Mouse (Mus musculus) liver, adult 2 months (tissue): ENCODE measurements around the gene Hadh. TPM values are rescaled to one million over a fixed set of nuclear protein-coding genes. Genes with fewer than 3 reads are reported as not detected.
A peak's percentile ranks its signal among the peaks of the same experiment; 100 is the strongest.

Experiments used
- DNase-seq: peaks from one replicate; pipeline ENCODE4 v3.0.0-alpha.2; 2011; ENCODE audit warnings: low read depth, low spot score; ENCODE audit errors: extremely low read depth
- H3K27ac ChIP-seq: fragments of 200-500 bp; replicated peaks from 2 replicates; pipeline ENCODE4 v1.5.1; 2012; ENCODE audit warnings: low read depth, mild to moderate bottlenecking, control low read depth, inconsistent platforms, low read length; ENCODE audit not compliant: insufficient read depth
- H3K27me3 ChIP-seq: fragments of 200-500 bp; 2 replicates; pipeline ENCODE4 v1.6.1; 2012; ENCODE audit warnings: mild to moderate bottlenecking, moderate library complexity, low read length, inconsistent platforms; ENCODE audit not compliant: control insufficient read depth, insufficient read depth
- H3K36me3 ChIP-seq: fragments of 200-500 bp; 2 replicates; pipeline ENCODE4 v1.6.1; 2012; ENCODE audit warnings: low read length, inconsistent platforms; ENCODE audit not compliant: control insufficient read depth, insufficient read depth
- H3K4me1 ChIP-seq: fragments of 200-500 bp; 2 replicates; pipeline ENCODE4 v1.6.1; 2011; ENCODE audit warnings: low read length; ENCODE audit not compliant: control insufficient read depth, insufficient read depth
- H3K4me3 ChIP-seq: fragments of 200-500 bp; 2 replicates; pipeline ENCODE4 v1.5.1; 2011; ENCODE audit warnings: low read depth, mild to moderate bottlenecking, control low read depth, low read length, moderate library complexity; ENCODE audit not compliant: insufficient read depth
- H3K79me2 ChIP-seq: fragments of 200-500 bp; 2 replicates; pipeline ENCODE4 v1.6.1; 2012; ENCODE audit warnings: inconsistent platforms, mild to moderate bottlenecking, low read length, moderate library complexity; ENCODE audit not compliant: control insufficient read depth, insufficient read depth
- H3K9ac ChIP-seq: fragments of 200-500 bp; 2 replicates; pipeline ENCODE4 v1.6.1; 2012; ENCODE audit warnings: low read depth, mild to moderate bottlenecking, control low read depth, inconsistent platforms, low read length
- CTCF ChIP-seq: fragments of 200-500 bp; IDR thresholded peaks from 2 replicates; pipeline ENCODE4 v1.5.1; 2011; ENCODE audit warnings: low read depth, low read length, control low read depth
- POLR2A ChIP-seq: fragments of 200-500 bp; IDR thresholded peaks from 2 replicates; pipeline ENCODE4 v1.6.1; 2011; ENCODE audit warnings: low read length, control low read depth; ENCODE audit not compliant: insufficient read depth; ENCODE audit errors: extremely low read depth
- WGBS: fragments of 180-500 bp; shearing (Covaris S2); methylation state at CpG from one replicate; pipeline ENCODE4 v1.1.7; 2018; 5-methylcytosine and 5-hydroxymethylcytosine counted together
- polyA plus RNA-seq: library from polyadenylated mRNA; depleted of rRNA; stranded (reverse); fragments of >200 nt; gene quantifications from 2 replicates; pipeline ENCODE4 v1.2.3, GENCODE M21; 2012
- total RNA-seq: library from RNA; depleted of rRNA; stranded (reverse); fragments of >200 nt; gene quantifications from 2 replicates; pipeline ENCODE4 v1.2.3, GENCODE M21; 2014

Hadh gene
- total and polyA plus RNA-seq, 2 experiments: 302 to 366 TPM

DNA sequence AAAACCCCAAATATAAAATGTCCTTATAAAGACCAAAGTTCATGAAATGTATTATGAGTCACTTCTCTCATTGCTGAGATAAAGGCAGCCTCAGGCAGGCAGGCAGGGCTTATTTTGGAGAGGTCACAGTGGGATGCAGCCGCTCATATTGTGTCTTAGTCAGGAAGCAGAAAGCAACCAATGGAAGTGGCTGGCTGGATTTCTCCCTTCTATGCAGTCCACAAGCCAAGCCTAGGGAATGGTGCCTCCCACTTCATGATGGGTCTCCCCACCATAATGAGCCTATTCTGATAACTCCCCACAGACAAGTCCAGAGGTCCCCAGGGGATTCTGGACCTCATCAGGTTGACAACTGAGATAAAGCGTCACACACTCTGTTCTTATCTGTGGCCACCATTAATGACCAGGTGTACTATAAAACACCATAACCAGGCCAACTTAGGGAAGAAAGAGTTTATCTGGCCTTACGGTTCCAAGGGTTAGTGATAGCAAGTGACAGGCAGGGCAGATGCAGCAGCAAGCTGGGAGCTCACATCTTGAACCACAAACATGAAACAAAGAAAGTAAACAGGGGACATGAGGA lies 16.4 kb downstream of the Hadh start:
- Histone ChIP-seq H3K4me3 (no peak overlapping the region), H3K79me2 (peaks cover 54% of the 10 kb centered on the region), H3K4me1 (no peaks in the 10 kb centered on the region; the same call in 1 of the 2 replicates), H3K36me3 (peaks cover 6% of the 10 kb centered on the region), H3K27ac (no peak overlapping the region), H3K27me3 (no peaks in the 10 kb centered on the region), H3K9ac (no peak overlapping the region)
- DNase-seq: no peak
- no peak for TF ChIP-seq POLR2A
- TF ChIP-seq CTCF: no peak
- WGBS: 95% methylated on average over 3 of the region's 3 CpGs

DNA sequence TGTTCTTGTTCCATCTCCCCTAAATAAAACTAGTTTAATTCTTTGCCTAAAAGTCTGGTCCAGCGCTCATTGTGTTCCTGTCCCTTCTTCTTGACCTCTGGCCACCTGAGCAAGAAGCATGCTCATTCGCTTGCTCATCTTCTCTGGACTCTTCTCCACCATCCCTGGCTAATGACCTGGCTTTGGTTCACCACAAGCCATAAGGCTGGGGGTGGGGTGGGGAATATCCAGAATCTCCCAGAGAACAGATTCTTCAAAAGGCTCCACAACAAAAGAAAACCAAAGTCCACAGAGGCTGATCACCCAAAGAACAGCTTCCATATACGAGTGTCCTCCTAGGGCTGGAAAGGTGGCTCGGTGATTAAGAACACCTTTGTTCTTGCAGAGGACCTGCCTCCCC lies 16.9 kb downstream of the Hadh start:
- Histone ChIP-seq H3K27ac (no peak overlapping the region), H3K4me3 (no peak overlapping the region), H3K36me3 (peaks cover 5% of the 10 kb centered on the region), H3K27me3 (no peaks in the 10 kb centered on the region), H3K79me2 (peaks cover 57% of the 10 kb centered on the region), H3K9ac (no peak overlapping the region), H3K4me1 (no peaks in the 10 kb centered on the region; the same call in 1 of the 2 replicates)
- DNase-seq: no peak
- no peak for TF ChIP-seq CTCF
- no peak for TF ChIP-seq POLR2A
- 94% methylated on average over 4 of the region's 4 CpGs for WGBS

DNA sequence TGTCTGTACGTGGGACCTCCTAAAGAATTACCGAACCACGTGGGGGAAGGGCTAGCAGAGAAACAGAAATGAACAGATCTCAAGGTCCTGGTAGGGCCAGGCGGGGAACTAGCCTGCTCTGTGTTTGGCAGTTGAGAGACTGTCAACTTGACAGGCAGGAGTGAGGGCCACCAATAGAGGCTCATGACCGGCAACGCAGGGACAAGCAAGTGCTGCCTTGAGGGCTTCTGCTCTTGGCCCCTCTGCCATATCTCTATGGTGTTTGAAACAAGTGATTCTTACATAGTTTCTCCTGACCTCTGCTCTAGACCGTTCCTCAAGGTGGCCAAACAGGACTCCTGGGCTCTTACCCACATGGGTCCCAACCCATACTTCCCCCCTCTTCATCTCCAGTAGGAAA lies 20.3 kb downstream of the Hadh start:
- Histone ChIP-seq H3K4me3 (no peak overlapping the region), H3K27me3 (no peaks in the 10 kb centered on the region), H3K4me1 (peaks cover 12% of the 10 kb centered on the region), H3K27ac (no peak overlapping the region), H3K79me2 (peaks cover 35% of the 10 kb centered on the region), H3K9ac (no peak overlapping the region), H3K36me3 (peaks cover 18% of the 10 kb centered on the region; the same call in 1 of the 2 replicates)
- TF ChIP-seq CTCF (no peak), POLR2A (no peak)
- DNase-seq: no peak
- 89% methylated on average over 7 of the region's 7 CpGs for WGBS

DNA sequence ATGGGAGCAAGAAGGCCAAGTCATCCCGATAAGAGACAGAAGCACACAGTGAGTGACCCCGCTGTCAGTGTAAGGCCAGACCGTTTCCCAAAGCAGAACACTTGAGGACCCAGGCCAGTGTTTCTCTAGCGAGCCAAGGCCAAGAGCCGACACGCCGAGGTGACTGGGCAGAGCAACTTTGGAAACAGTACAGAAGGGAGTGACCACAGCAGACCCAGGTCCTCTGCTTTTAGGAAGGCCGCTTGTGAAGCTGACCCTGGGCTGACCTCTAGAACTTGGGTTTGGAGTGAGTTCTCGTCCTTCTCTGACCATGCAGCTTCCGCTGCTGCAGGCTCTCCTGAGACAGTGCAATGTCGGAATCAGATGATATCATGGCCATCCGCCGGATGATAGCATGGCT lies 20.9 kb downstream of the Hadh start:
- no peak overlapping the region for H3K27ac ChIP-seq
- TF ChIP-seq POLR2A (no peak), CTCF (no peak)
- peaks cover 18% of the 10 kb centered on the region; the same call in 1 of the 2 replicates for H3K36me3 ChIP-seq
- 62% methylated on average over 13 of the region's 13 CpGs for WGBS
- H3K9ac ChIP-seq: no peak overlapping the region
- peaks cover 19% of the 10 kb centered on the region for H3K4me1 ChIP-seq
- peaks cover 30% of the 10 kb centered on the region for H3K79me2 ChIP-seq
- DNase-seq: peak; percentile 33
- H3K4me3 ChIP-seq: no peak overlapping the region
- H3K27me3 ChIP-seq: no peaks in the 10 kb centered on the region

DNA sequence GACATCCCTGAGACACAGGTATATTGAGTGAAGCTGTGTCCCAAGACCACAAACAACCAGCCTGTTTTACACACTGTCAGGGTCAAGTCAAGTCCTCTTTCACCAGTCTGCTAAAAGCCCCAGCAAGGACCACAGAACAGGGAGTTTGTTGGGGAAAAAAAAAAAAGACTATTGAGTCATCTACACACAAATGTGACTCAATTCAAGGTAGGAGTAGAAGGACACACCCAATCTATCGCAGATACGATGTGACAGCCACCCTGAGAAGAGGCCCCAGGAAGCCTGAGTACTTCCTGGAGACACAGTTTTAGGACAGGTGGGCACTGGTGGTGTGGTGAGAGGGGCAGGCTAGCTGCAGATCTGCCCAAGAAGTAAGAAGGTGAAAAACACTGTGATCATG lies 21.6 kb downstream of the Hadh start:
- no peak overlapping the region for H3K9ac ChIP-seq
- peaks cover 26% of the 10 kb centered on the region for H3K79me2 ChIP-seq
- no peak overlapping the region for H3K27ac ChIP-seq
- H3K27me3 ChIP-seq: no peaks in the 10 kb centered on the region
- WGBS: 40% methylated on average over 2 of the region's 2 CpGs
- H3K4me1 ChIP-seq: peaks cover 21% of the 10 kb centered on the region
- DNase-seq: no peak
- TF ChIP-seq POLR2A (no peak), CTCF (no peak)
- H3K36me3 ChIP-seq: peaks cover 18% of the 10 kb centered on the region; the same call in 1 of the 2 replicates
- no peak overlapping the region for H3K4me3 ChIP-seq

DNA sequence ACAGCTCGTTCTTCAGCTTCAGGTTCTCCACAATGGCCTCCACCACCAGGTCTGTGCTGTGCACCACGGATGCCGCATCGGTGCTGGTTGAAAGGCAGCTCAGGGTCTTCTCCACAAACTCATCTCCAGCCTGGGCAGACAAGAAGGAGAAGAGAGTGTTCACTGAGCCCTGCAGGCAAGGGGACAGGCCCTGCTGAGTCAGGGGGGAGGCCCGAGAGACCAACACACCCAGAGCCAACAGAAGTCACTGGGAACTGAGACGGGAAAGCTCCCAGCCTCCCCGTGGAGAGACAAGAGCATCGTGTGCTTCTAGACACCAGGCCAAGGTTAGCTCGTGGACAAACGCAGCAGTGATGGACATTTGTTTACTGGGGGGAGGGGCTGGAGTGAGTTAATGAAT lies 23.5 kb downstream of the Hadh start:
- Histone ChIP-seq H3K4me1 (peaks cover 21% of the 10 kb centered on the region), H3K9ac (no peak overlapping the region), H3K36me3 (peaks cover 25% of the 10 kb centered on the region; the same call in 1 of the 2 replicates), H3K79me2 (peaks cover 21% of the 10 kb centered on the region; the same call in 1 of the 2 replicates), H3K4me3 (no peak overlapping the region), H3K27ac (no peak overlapping the region), H3K27me3 (no peaks in the 10 kb centered on the region)
- 55% methylated on average over 10 of the region's 10 CpGs for WGBS
- DNase-seq: peak; percentile 72
- TF ChIP-seq POLR2A: no peak
- no peak for TF ChIP-seq CTCF
